ENCODE assay signal across 25 mouse cellular contexts in genomic region chr19:47971066-47971465, GRCm38 (mm10). TPM values are rescaled to one million over a fixed set of nuclear protein-coding genes. Genes with fewer than 3 reads are reported as not detected.
"Had no signal": no experiment of that assay in that cellular context is flagged by ENCODE, and none has a peak within 500 bp of the region (broad histone marks: within the 10 kb centered on the region; RNA-seq: fewer than 3 reads in every experiment).

No protein-coding gene starts in this region.

- H3K36me3 ChIP-seq: limb, embryonic 10.5 days; limb, embryonic 13.5 days; liver, embryonic 12.5 days; liver, embryonic 15.5 days; lung, embryonic 15.5 days; midbrain, embryonic 10.5 days; midbrain, embryonic 13.5 days; neural tube, embryonic 12.5 days; neural tube, embryonic 15.5 days had no signal

- DNase-seq: kidney, postnatal 14 days; liver; lung, adult 18-20 months; lung, postnatal 10 days; lung, postnatal 36 days; right cerebral cortex, adult 18-20 months; right cerebral cortex, postnatal 14 days; right cerebral cortex, postnatal 4 days; thymus, adult 2 months; thymus, postnatal 14 days; thymus, postnatal 4 days had no signal

- H3K27me3 ChIP-seq: liver, embryonic 12.5 days; liver, embryonic 15.5 days; lung, embryonic 15.5 days; midbrain, embryonic 13.5 days; neural tube, embryonic 12.5 days; neural tube, embryonic 15.5 days had no signal

- ATAC-seq: inflammation-experienced regulatory T-cells, adult 6 months; intestine, embryonic 16.5 days; liver, embryonic 12.5 days; midbrain, embryonic 13.5 days had no signal

- H3K27ac ChIP-seq: limb, embryonic 10.5 days; limb, embryonic 13.5 days; liver, embryonic 12.5 days; liver, embryonic 15.5 days; lung, embryonic 15.5 days; midbrain, embryonic 10.5 days; midbrain, embryonic 13.5 days; neural tube, embryonic 12.5 days; neural tube, embryonic 15.5 days; stomach, postnatal 0 days had no signal

- H3K4me2 ChIP-seq: limb, embryonic 13.5 days; liver, embryonic 12.5 days; liver, embryonic 15.5 days; lung, embryonic 15.5 days; midbrain, embryonic 13.5 days; neural tube, embryonic 12.5 days; neural tube, embryonic 15.5 days had no signal

- H3K4me1 ChIP-seq: liver, embryonic 12.5 days; liver, embryonic 15.5 days; lung, embryonic 15.5 days; megakaryocyte, embryonic 14.5 days had no signal

- H3K9me3 ChIP-seq: limb, embryonic 10.5 days; limb, embryonic 13.5 days; liver, embryonic 12.5 days; liver, embryonic 15.5 days; lung, embryonic 15.5 days; megakaryocyte, embryonic 14.5 days; midbrain, embryonic 10.5 days; midbrain, embryonic 13.5 days; neural tube, embryonic 12.5 days; neural tube, embryonic 15.5 days had no signal

- H3K4me3 ChIP-seq: limb, embryonic 10.5 days; limb, embryonic 13.5 days; liver, embryonic 12.5 days; liver, embryonic 15.5 days; lung, embryonic 15.5 days; megakaryocyte, embryonic 14.5 days; midbrain, embryonic 10.5 days; midbrain, embryonic 13.5 days; neural tube, embryonic 12.5 days; neural tube, embryonic 15.5 days had no signal

- H3K9ac ChIP-seq: limb, embryonic 13.5 days; liver, embryonic 12.5 days; liver, embryonic 15.5 days; lung, embryonic 15.5 days; midbrain, embryonic 13.5 days; neural tube, embryonic 12.5 days; neural tube, embryonic 15.5 days had no signal

RNA-seq across cellular contexts. Expression of gene Cfap58, which starts 33.6 kb away (rescaled TPM):
- polyA plus RNA-seq: inflammation-experienced regulatory T-cells, adult 6 months; intestine, embryonic 16.5 days; limb, embryonic 10.5 days; limb, embryonic 13.5 days; liver, embryonic 12.5 days; liver, embryonic 15.5 days; stomach, embryonic 14.5 days; stomach, postnatal 0 days had no signal
